Mouse (Mus musculus) R1 (cell line): ENCODE data around the gene Ap1ar.
A peak's percentile ranks its signal among the peaks of the same experiment; 100 is the strongest.

Experiments
- DNase-seq: peaks from one replicate; pipeline ENCODE4 v3.0.0-alpha.2; 2018; ENCODE audit warnings: low read depth, low spot score

The Ap1ar gene

DNA sequence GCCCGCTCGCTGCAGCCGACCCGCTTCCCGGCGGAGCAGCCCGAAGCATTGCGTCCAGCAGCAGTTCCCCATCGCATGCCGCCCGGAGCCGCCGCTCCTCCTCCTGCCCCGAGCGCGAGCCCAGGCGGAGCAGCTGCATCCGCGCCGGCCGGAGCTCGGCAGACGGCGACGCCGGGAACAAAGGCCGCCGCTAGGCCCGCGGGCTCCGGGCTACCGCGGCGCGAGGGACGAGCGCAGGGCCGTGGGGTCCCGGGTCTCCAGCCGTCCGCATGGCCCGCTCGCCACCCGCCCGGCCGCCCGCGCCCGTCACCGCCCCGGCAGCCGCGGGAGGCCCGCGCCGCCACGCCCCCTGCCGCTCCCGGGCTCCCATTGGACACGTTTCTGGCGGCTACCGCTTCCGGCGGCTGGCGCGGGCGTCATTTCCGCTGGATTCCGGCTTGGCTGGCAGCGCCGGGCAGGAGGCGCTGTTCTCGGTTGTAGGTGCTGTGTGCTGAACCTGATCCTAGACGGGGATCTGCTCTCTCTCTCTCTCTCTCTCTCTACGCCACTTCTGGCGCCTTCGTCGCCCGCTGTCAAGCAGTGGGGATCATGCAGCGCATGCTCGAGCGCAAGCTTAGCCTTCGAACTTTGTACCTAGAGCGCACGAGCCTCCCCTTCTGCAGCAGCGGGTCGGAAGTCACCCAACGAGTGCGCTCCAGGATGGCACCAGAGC, at the start of gene Ap1ar:
Gene Ap1ar, minus strand, starts transcription at position 370 of the 712 bp plus-strand sequence.
- DNase-seq, result peak; percentile 95

DNA sequence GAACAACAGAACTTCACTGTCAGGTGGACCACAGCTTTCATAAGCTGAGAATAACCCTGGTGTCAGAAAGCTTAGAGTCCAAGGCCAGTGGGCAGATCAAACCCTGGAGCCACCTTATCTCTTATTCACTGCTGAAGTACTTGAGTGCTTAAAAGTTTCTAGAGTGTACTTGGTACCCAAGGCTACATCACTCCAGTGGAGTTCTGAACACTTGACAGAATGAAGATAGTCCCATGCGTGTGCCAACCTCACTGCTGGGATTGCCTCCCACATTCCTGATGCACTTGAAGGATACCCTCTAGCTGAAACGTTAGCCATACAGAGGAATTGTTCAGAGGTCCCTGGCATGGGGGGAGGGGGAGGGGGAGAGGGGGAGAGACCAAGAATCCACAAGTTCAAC, 44.4 kb upstream of the Ap1ar start:
- no peak for DNase-seq

DNA sequence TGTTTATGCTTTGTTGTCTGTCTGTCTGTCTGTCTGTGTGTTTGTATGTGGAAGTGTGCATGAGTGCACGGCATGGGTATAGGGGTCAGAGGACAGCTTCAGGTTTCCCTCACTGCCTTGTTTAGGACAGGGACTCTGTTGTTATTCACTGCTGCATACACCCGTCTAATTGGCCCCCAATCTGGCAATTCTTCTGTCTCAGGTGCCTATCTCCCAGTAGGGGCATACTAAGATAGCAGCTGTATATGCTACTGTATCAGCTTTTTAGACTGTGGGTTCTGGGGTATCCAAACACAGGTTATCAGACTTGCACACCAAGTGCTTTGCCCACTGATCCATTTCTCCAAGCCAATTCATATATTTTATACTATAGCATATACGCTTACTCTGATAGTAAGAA, 42.6 kb upstream of the Ap1ar start:
- no peak for DNase-seq

DNA sequence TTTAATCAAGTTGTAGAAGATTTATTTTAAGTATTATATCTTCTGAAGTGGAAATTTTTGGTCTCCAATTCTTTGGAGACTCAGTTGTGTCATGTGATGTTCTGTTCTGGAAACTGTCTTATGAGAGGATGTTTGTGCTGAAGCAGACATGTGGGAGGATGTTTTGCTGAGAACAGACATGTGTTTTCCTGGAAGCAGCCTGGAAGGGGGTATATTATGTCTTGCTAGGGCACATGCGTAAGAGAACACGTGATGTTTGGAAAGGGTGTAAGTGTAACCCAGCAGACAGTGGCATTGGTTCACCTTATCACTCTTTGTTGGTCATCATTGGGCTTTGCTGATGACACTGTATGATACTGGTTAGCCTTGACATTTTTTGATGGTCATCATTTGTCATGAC, 38.2 kb upstream of the Ap1ar start:
- DNase-seq, result no peak

DNA sequence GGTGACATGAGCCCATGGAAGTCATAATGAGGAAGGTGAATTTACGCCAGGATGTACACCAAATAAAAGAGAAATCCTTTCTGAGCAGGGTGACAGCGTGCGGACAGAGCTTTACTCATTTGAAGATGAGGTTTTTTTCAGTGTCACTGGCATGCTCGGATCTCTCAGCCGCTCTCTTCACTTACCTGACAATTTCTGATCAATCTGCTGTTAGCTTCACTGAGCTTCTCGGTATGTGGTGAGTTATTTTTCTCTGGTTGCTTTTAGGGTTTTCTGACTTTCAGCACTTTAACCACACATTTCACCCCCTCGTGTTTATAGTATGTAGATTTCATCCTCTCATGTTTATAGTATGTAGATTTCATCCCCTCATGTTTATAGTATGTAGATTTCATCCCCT, 37.7 kb upstream of the Ap1ar start:
- DNase-seq, result no peak

DNA sequence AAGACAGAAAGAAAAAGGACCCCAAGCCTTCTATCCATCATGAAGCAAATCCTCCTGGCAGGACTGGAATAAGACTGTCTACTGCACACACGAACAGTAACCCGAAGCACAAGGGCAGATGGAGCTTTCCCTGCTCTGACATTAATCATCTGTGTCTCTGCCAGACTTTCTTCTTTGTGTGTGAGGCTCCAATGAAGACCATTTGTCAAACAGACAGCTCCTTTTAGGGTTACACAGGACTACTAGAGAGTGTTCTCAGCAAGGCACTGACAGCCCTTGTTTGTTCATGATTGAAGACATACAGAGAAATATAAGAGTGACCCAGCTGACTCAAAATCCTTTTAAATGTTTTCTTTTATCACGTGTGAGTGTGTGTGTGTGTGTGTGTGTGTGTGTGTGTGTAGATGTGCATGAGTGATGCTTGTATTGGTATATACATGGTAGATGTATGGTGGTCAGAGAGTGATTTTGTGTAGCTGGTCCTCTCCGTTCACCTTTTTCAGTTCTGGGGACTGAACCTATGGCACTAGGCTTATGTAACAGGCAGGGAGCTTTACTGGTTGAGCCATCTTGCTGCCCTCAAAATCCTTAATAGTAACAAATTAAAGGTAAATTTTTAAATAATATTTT, 37.0 kb upstream of the Ap1ar start:
- no peak for DNase-seq

DNA sequence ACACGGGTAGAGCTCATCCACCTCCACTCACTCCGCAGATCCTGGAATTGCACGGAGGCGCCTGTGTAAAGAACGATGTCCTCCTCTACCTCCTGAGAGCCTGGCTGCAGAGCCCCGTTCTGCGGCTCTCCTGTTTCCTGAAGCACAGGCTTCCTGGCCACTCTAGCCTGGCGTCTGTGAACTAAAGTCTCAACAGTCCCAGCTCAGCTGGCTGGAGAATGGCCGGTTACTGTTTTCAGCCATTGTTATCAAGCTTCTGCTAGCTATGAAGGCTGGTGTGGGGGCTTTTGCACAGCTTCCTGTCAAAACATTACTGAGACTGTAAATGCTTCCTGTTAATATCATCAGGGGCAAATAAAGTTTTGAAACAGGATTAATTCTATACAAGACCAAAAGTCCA, 34.3 kb upstream of the Ap1ar start:
- no peak for DNase-seq

DNA sequence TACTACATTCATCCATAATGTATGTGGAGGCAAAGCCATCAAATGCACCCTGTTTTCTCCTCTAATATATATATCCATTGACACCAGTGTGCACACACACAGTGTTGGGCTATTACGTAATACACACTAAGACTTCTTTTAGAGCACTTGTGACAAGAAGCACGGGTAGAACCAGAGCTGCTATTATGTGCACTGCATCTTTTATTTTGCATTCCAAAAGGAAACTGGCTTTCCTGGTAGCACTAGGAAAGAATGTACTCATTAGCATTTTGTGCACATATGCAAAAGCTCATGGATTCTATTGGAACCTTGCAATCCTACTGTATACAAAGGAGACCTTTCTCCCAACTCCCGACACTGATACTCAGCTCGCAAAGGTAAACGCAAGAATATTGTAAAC, 31.6 kb upstream of the Ap1ar start:
- DNase-seq, result peak; percentile 12

DNA sequence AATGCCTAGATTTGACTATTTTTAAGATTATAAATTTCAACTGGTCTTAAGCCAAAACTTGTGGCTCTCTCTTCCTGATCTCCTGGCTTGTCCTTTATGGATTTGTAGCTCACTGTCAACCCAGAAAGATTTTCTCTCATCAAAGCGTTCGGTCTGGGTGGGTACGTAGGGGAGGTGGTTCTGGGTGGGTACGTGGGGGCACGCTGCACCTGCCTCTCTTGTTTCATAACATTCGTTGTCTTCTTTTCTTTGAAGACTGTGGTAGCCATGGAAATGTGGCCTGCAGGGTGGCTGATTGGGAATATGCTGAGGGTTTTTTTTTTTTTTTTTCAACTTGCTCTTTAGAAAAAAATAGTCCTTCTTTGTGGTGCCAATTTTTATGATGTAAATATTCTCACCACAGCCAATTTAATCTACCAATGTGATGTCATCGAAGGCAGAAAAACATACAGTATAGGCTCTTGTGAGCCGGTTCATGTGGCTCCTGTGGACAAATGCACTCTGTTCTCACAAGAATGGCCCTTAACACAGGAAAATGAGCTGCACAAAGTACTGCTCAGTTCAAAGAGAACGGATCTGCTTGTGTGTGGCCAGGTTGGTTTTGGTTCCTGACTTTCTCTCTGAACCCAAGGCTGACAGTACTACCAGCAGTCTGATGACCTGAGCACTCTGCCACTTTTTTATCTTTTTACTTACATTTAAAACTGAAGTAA, 30.9 kb upstream of the Ap1ar start:
- DNase-seq, result no peak

DNA sequence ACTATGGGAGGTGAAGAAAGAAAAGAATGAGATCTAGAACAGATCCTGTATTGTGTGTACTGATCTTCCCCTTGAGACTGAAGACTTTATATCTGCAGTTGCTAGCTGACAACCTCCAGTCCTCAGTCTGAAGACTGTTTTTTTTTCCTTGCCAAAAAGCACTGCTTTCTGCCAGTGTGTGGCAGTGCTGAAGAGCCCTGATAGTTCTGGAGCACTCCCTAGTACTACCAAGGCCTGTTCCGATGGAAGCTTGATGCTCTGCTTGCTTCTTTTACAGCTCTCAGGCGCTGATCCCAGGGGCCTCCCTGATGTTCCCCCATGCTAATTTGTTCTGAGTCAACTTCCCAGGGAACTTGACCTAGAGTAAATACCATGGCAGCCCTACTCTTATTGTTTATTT, 26.9 kb upstream of the Ap1ar start:
- DNase-seq, result no peak

DNA sequence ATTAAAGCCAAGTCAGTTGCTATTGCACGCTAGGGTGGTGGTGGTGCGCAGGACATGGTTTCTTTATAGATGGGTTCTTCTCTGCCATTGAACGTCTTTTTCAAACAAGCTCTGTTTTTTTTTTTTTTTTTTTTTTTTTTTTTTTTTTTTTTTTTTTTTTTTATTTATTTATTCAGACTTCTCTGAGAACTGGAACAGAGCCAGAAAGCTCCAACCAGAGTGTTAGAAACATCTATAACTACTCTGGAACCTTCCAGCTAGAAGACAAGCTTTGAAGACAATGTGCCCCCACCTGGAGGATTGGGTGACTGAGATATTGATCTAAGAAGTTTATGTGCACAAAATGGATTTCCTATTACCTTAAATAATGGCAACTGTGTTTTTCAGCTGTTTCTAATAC, 26.2 kb upstream of the Ap1ar start:
- DNase-seq, result no peak

DNA sequence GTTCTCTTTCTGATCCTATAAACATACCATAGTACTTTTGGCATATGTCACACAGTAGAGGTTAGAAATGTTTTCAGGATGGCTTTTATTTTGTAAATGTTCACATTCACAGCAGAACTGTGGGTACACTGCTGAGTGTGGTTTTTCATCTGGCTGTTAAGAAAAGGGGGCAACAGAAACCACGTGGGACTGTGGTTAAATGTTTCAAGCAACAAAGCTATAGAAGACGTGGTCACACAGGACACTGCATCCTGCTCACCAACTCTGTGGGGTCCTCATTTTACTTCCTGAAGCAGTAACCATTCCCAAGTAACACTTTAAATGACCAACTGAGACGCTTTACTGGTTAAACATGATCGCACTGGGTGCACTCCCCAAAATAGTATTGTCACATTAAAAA, 25.2 kb upstream of the Ap1ar start:
- no peak for DNase-seq

DNA sequence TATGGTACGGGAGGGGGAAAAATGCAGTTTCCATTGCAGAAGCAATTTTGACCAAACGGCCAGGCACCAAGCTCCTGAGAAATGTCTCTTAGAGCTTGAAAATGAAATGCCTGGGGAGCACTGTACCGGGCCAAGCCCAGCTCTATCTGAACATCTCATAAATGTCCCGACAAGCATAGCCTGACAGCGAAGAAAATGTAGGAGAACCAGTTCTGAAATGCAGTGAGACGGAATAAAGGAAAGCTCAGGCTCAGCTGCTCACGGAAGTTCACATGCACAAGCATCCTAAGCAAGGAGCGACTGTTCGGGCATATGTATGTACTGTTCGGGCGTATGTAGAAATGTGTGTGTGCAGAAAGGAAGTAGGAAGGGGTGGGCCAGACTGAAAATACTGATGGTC, 24.0 kb upstream of the Ap1ar start:
- DNase-seq, result no peak

DNA sequence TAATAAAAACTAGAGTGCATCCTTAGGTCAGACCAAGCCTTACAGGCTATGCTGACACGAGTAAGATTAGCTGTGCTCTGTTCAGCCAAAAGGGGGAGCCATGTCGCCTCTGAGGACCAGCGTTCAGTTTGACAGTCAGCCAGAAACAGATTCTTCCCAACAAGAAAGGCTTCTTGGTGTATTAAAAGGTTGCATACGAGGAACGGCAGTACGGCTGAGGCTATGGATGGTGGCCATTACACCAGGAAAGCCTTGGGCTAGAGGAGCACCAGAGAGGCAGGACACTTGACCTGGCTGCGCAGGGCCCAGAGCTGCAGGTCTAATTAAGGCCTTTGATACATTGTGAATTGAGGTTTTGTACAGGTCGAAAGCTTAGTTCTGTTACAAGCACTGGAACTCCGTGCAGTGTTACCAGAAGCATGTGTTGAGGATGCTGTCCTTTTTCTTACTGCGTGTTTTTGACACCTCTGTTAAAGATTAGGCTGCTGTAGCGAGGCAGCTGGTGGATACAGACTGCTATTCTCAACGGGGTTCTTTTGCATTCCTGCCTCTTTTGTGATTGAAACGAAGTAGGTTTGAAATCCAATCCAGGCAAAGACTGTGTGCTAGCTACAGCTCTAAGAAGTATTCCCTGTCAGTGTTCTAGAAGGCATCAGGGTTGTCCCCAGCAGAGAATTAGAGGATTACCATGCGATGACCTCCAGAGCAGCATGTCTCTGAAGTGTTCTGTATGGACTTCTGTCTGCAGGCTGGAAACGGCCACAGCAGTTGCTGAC, 16.3 kb upstream of the Ap1ar start:
- DNase-seq, result peak; percentile 64

DNA sequence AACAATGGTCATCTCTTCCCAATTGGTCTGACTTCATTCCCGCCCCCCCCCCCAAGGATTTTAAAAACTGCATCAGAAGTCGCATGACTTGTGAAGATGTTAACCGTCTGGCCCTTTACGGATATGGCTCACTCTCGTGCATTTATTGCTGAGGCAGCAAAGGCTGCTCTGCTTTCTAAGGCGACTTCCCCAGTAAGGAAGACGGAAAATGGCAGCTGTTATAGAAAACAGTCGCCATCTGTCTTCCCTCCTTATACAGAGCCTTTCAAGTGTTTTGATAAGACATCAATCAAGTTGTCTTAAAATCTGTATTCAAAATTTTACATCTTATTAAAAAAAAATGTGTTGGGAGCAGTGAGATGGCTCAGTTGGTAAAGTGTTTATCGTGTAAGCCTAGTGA, 15.4 kb upstream of the Ap1ar start:
- no peak for DNase-seq

DNA sequence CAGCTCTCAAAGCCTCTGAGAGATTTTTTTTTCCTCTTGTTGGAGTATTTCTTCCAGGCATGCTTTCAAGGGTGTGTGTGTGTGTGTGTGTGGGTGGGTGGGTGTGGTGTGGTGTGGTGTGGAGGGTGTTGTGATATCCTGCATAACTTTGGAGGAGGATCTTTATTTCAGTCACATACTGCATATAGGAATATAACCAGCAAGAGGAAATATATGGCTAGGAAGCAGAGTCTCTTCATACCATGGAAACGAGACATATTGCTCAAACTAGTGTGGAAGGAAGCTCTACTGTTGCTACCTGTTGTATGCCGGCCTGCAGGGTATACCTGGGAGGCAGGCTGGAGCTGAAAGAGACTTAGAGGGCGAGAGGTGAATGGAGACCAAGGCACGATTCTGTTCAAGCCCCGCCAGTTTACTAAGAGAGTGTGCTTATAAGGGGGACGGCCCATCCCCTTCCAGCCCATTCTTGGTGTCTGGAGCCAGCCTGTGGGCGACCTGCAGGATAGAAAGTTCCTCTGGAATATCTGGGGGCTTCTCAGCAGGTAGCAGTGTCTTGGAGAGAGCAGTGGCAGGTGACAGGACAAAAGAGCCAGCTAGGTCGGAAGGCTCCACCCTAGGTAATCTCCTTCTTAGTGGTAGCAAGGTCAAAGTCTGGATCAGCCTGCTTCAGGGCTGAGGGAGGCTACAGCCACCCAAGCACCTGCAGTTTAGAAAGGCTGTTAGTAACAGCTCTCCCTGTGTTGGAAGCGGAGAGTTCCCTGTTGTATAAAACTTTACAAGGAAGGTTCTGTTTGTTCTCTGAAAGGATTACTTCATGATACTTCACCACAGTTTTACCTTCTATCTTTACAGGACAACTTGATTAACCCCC, 13.7 kb upstream of the Ap1ar start:
- DNase-seq, result no peak

DNA sequence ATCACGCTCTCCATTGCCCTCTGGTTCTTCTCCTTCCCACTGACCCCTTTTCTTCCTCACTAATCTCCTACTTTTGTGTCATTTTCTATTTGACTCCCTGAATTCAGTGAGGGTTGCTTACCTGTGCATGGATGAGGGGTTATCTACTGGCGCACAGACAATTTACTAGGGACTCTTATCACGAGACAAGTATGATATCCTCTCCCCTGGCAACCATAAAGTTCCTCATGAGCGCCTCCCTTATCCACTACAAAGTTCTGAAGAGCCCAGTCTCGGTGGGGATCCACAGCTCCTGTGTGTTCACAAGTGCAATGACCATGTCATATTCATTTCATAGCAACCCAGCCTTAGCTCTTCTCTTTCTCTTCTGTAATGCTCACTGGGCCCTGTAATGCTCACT, 12.6 kb upstream of the Ap1ar start:
- no peak for DNase-seq

DNA sequence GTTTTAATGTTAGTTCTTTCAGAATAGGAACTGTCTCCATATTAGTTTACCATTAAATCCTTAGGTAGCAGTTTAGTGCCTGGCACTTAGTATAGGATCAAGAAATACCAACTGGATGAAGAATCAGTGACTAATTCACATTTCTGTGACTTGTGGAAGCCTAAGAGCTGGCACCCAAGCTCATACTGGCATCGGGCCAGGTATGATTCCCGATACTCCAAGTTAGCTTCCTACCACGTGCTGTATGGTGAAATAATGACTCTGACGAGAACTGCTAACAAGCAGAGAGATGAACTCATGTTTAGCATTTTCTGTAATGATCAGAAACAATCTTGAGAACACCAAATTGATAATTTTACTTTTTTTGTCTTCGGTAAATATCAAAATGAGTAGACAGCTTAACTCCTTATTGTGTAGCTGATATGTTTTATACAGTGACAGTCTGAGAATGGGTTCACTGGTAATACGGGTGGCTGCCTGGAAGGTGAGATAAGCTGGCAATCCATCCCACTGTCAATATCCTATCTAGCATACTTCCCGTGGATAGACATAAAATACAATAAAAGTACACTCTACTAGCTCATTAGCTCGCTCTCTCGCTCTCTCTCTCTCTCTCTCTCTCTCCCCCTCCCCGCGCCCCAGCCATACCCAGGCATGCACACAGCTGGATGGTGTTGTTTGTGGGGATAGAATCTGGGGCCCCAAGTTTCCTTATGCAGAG, 10.9 kb upstream of the Ap1ar start:
- DNase-seq, result no peak

DNA sequence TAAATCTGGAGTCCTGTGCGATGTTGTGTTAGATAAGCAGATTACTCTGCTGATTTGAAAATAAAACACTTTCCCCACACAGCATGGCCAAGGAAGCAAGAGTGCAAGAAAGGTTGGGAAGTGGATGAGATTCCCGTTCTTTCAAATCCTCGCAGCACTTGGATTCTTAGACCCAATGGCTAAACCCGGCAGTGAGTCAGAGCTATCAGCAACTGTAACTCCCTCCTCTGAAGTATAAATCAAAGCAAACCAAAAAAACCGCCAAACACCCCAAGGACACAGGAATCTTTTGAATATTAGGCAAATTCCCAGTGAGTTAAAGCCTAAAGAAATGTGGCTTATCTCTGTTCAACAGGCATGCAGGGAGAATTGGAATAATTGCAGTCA, 6.6 kb upstream of the Ap1ar start:
- DNase-seq, result no peak

DNA sequence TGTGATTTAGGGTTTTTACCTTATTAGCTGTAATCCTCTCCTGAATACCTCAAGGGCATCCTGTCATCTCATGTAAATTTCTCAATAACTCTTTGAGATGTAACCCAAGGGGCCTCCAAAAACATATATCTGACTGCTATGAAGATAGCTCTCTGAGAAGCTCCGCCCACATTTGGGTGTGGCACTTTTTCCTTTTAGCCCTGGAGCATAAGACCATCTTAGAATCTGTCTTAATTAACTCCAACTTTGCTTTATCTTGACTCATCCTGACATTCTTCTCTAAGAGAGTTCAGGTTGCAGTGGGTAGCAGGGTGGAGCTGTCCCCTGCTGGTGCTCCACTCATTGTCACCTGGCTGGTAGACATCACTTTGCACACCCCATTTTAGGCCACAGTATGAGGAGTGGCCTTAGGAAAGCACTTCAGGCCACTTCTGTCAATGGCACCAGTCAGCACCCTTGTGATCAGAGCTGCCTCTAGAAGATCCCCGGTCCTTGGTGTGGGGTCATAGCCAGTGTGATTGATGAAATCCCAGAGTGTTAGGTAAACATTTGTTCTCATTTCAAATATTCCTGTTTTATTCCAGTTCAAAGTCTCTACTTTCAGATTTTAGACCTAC, 6.1 kb upstream of the Ap1ar start:
- no peak for DNase-seq
